Mouse (Mus musculus): ENCODE measurements around the gene Pip. TPM values are rescaled to one million over a fixed set of nuclear protein-coding genes. Genes with fewer than 3 reads are reported as not detected.

Gene Pip
- not detected in 2 replicates for total RNA-seq (2015; ENCODE audit: low replicate concordance)
- not detected in 2 replicates for total RNA-seq (2017; ENCODE audit: low replicate concordance)

DNA sequence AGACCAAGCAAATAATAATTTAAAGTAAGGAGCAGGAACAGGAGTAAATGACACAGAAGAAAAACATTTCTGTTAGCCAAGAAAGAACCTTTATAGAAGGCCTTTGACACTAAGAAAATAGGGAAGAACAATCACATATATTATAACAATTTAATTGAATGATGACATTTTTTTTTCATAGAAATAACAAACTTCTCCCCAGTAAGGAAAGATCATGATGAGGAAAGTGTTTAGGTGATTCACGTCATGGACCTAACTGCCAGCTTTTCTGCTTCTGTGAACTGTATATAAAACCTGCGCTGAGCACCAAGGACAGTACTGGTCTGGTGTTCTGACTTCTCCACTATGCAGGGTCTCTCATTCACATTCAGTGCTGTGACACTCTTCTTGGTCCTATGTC is at the start of gene Pip:
TSS of gene Pip (plus strand) at position 301 of the 400 bp plus-strand sequence.
- ATAC-seq (replicated peaks; ENCODE audit: low FRiP score, poor library complexity, severe bottlenecking) = no peak

GRCm38 (mm10) chr6:41824086-41824485 is 23.2 kb upstream of the Pip start:
- ATAC-seq (replicated peaks; ENCODE audit: low FRiP score, poor library complexity, severe bottlenecking) = no peak

- no peak for ATAC-seq (replicated peaks; ENCODE audit: low FRiP score, poor library complexity, severe bottlenecking)
Measured at GRCm38 (mm10) chr6:41829516-41829915, 17.8 kb upstream of the Pip start.

- no peak for ATAC-seq (replicated peaks; ENCODE audit: low FRiP score, poor library complexity, severe bottlenecking)
Measured at GRCm38 (mm10) chr6:41852689-41853088, 5.4 kb downstream of the Pip start, which contains the start of gene Sval2. Gene Sval2, plus strand, starts transcription at chr6:41852989.

DNA sequence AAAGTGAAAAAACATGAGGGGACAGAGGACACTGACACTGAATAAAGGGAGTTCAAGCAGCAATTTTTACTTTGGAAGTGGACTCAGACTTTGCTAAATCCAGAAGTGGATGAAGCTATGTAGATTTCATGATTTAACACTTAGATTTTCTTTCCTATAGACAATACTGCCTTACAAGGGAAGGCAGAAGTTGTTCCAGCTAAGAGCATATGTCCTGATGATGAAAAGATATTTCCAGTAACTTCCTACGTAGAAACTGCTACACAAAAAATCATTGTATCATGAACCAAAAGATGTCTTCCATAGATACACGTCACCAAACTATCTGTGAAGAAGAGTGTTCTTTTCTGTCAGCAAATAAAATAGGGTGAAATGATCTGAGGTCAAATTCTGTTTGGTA is 16.7 kb downstream of the Pip start:
- ATAC-seq (replicated peaks; ENCODE audit: low FRiP score, poor library complexity, severe bottlenecking) = no peak

Other genes starting within 250 kb of the Pip start
- gene Ephb6, start 242.1 kb upstream of the Pip start, total RNA-seq (2015; ENCODE audit: low replicate concordance) = not detected in 2 replicates
- 0.28 TPM in 1 of 2 replicates, not detected in the other for gene Ephb6, start 242.1 kb upstream of the Pip start, total RNA-seq (2017; ENCODE audit: low replicate concordance)
- not detected in 2 replicates for gene Trpv6, start 211.1 kb upstream of the Pip start, total RNA-seq (2015; ENCODE audit: low replicate concordance)
- not detected in 2 replicates for gene Trpv6, start 211.1 kb upstream of the Pip start, total RNA-seq (2017; ENCODE audit: low replicate concordance)
- 2.5 and 5.0 TPM in 2 replicates for gene Trpv5, start 166.8 kb upstream of the Pip start, total RNA-seq (2015; ENCODE audit: low replicate concordance)
- gene Trpv5, start 166.8 kb upstream of the Pip start, total RNA-seq (2017; ENCODE audit: low replicate concordance) = 3.2 and 4.5 TPM in 2 replicates
- not detected in 2 replicates for gene Llcfc1, start 163.1 kb upstream of the Pip start, total RNA-seq (2015; ENCODE audit: low replicate concordance)
- 2.6 TPM in 1 of 2 replicates, not detected in the other for gene Llcfc1, start 163.1 kb upstream of the Pip start, total RNA-seq (2017; ENCODE audit: low replicate concordance)
- gene Kel, start 143.2 kb upstream of the Pip start, total RNA-seq (2015; ENCODE audit: low replicate concordance) = 2,664 and 2,909 TPM in 2 replicates
- 999 and 1,312 TPM in 2 replicates for gene Kel, start 143.2 kb upstream of the Pip start, total RNA-seq (2017; ENCODE audit: low replicate concordance)
- not detected in 2 replicates for gene Olfr459, start 72.4 kb upstream of the Pip start, total RNA-seq (2015; ENCODE audit: low replicate concordance)
- 0.28 TPM in 1 of 2 replicates, not detected in the other for gene Olfr459, start 72.4 kb upstream of the Pip start, total RNA-seq (2017; ENCODE audit: low replicate concordance)
- not detected in 2 replicates for gene Sval2, start 5.5 kb downstream of the Pip start, total RNA-seq (2015; ENCODE audit: low replicate concordance)
- gene Sval2, start 5.5 kb downstream of the Pip start, total RNA-seq (2017; ENCODE audit: low replicate concordance) = not detected in 2 replicates
- gene Sval1, start 104.1 kb downstream of the Pip start, total RNA-seq (2015; ENCODE audit: low replicate concordance) = not detected in 2 replicates
- not detected in 2 replicates for gene Sval1, start 104.1 kb downstream of the Pip start, total RNA-seq (2017; ENCODE audit: low replicate concordance)
- not detected in 2 replicates for gene Sval3, start 120.6 kb downstream of the Pip start, total RNA-seq (2015; ENCODE audit: low replicate concordance)
- not detected in 2 replicates for gene Sval3, start 120.6 kb downstream of the Pip start, total RNA-seq (2017; ENCODE audit: low replicate concordance)
- not detected in 2 replicates for gene Sva, start 190.9 kb downstream of the Pip start, total RNA-seq (2015; ENCODE audit: low replicate concordance)
- gene Sva, start 190.9 kb downstream of the Pip start, total RNA-seq (2017; ENCODE audit: low replicate concordance) = not detected in 2 replicates

All from erythroblast, adult 5-6 weeks (primary cell).